Mouse (Mus musculus) spleen, adult 2 months (tissue): ENCODE measurements at regions not wholly inside any gene's neighbourhood (a gene's known extent, or its start where the extent isn't known, plus 50 kb on each side); places are given as distances from the start of the nearest gene placed in this dataset.

Experiments
- DNase-seq, 2 experiments: peaks; one replicate each; pipeline versions ENCODE4 v3.0.0 to v3.0.0-alpha.2; 2012 to 2021; ENCODE audit warnings: low spot score in 2 of 2, low read depth in 1 of 2
- H3K27ac ChIP-seq: fragments of 200-500 bp; 2 replicates; pipeline ENCODE4 v1.5.1; 2012; ENCODE audit warnings: low read length, inconsistent platforms; ENCODE audit not compliant: insufficient read depth
- H3K27me3 ChIP-seq: fragments of 200-500 bp; 2 replicates; pipeline ENCODE4 v1.6.1; 2012; ENCODE audit warnings: mild to moderate bottlenecking, moderate library complexity, low read length, inconsistent platforms; ENCODE audit not compliant: control insufficient read depth, insufficient read depth
- H3K36me3 ChIP-seq: fragments of 200-500 bp; 2 replicates; pipeline ENCODE4 v1.6.1; 2012; ENCODE audit warnings: mild to moderate bottlenecking, low read length, inconsistent platforms; ENCODE audit not compliant: control insufficient read depth, insufficient read depth
- H3K4me1 ChIP-seq: fragments of 200-500 bp; 2 replicates; pipeline ENCODE4 v1.6.1; 2011; ENCODE audit warnings: inconsistent platforms; ENCODE audit not compliant: control insufficient read depth, insufficient read depth, insufficient read length
- H3K4me3 ChIP-seq: fragments of 200-500 bp; 2 replicates; pipeline ENCODE4 v1.5.1; 2011; ENCODE audit warnings: mild to moderate bottlenecking, inconsistent platforms; ENCODE audit not compliant: insufficient read depth, insufficient read length; ENCODE audit errors: extremely low read depth
- CTCF ChIP-seq: fragments of 200-500 bp; IDR thresholded peaks from 2 replicates; pipeline ENCODE4 v1.5.1; 2011; ENCODE audit warnings: mild to moderate bottlenecking, inconsistent platforms; ENCODE audit not compliant: insufficient read depth, insufficient read length, insufficient replicate concordance; ENCODE audit errors: extremely low read depth
- POLR2A ChIP-seq: fragments of 200-500 bp; IDR thresholded peaks from 2 replicates; pipeline ENCODE4 v1.6.1; 2011; ENCODE audit warnings: low read depth, low read length, inconsistent platforms
- WGBS: fragments of 180-500 bp; shearing (Covaris S2); methylation state at CpG from one replicate; pipeline ENCODE4 v1.1.7; 2018; 5-methylcytosine and 5-hydroxymethylcytosine counted together

DNA sequence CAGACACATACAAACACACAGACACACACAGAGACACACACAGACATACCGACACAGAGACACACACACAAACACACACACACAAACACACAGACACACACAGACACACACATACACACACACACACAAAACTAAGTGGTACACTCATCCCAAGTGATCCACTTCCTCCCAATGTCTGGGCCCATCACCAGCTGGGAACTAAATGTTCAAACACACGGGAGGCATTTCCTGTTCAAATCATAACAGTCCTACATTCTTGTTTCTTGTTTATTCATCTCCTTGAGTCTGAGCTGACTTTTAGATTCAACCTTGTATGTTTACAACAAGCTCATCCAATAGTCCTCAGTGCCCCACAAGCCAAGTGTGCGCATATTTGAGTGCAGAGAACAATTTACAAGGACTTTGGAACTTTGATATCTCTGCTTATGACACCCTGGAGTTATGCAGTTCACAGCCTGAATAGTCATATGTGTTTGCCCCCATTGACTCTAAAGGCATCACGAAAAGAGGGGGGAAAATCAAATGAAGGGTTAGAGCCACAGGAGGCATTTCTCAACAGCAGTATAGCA is 102.4 kb upstream of the Sp4 start:
- Histone ChIP-seq H3K4me3 (no peak overlapping the region), H3K27ac (no peak overlapping the region), H3K4me1 (no peaks in the 10 kb centered on the region), H3K27me3 (no peaks in the 10 kb centered on the region), H3K36me3 (no peaks in the 10 kb centered on the region)
- 78% methylated on average over 4 of the region's 4 CpGs for WGBS
- DNase-seq, result no peak
- TF ChIP-seq CTCF, result no peak
- no peak for TF ChIP-seq POLR2A

DNA sequence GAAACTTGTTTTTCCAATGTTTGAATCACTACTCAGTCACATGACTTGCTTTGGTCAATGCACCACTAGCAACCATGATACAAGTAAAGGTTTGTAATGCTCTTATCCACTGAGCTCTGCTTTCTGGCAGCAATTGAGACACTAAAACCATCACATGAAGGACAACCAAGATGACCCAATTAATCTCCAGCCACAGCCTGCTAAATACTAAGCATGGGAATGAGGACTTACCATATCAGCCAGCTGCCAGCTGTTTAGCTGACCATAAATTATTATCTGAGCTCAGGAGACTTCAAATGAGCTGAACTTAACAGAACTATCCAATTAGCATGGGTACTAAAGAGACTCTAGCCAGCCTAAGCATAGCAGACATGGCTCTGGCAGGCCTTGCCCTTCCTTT is 100.1 kb upstream of the Sp4 start:
- Histone ChIP-seq H3K36me3 (no peaks in the 10 kb centered on the region), H3K4me1 (no peaks in the 10 kb centered on the region), H3K4me3 (no peak overlapping the region), H3K27ac (no peak overlapping the region), H3K27me3 (no peaks in the 10 kb centered on the region)
- no peak for DNase-seq
- TF ChIP-seq POLR2A (no peak), CTCF (no peak)

GRCm38 (mm10) chr12:118391654-118392053 is 90.4 kb upstream of the Sp4 start:
- Histone ChIP-seq H3K27ac (no peak overlapping the region), H3K4me3 (no peak overlapping the region), H3K27me3 (no peaks in the 10 kb centered on the region), H3K4me1 (no peaks in the 10 kb centered on the region), H3K36me3 (no peaks in the 10 kb centered on the region)
- TF ChIP-seq CTCF (no peak), POLR2A (no peak)
- DNase-seq, result no peak

- 93% methylated on average over 3 of the region's 3 CpGs for WGBS
- no peak overlapping the region for H3K4me3 ChIP-seq
- DNase-seq, result no peak
- H3K27ac ChIP-seq, result no peak overlapping the region
- H3K4me1 ChIP-seq, result peaks cover 3% of the 10 kb centered on the region; the same call in 1 of the 2 replicates
- H3K27me3 ChIP-seq, result no peaks in the 10 kb centered on the region
- no peaks in the 10 kb centered on the region for H3K36me3 ChIP-seq
- TF ChIP-seq CTCF, result no peak
- TF ChIP-seq POLR2A, result no peak
These were observed 79.8 kb upstream of the Sp4 start for GRCm38 (mm10) chr12:118381013-118381412.

GRCm38 (mm10) chr12:118377898-118378297 is 76.7 kb upstream of the Sp4 start:
- TF ChIP-seq CTCF (no peak), POLR2A (no peak)
- WGBS, result 90% methylated on average over 5 of the region's 5 CpGs
- no peak for DNase-seq
- no peaks in the 10 kb centered on the region for H3K36me3 ChIP-seq
- H3K27me3 ChIP-seq, result no peaks in the 10 kb centered on the region
- H3K27ac ChIP-seq, result no peak overlapping the region
- H3K4me1 ChIP-seq, result peaks cover 3% of the 10 kb centered on the region; the same call in 1 of the 2 replicates
- no peak overlapping the region for H3K4me3 ChIP-seq

DNA sequence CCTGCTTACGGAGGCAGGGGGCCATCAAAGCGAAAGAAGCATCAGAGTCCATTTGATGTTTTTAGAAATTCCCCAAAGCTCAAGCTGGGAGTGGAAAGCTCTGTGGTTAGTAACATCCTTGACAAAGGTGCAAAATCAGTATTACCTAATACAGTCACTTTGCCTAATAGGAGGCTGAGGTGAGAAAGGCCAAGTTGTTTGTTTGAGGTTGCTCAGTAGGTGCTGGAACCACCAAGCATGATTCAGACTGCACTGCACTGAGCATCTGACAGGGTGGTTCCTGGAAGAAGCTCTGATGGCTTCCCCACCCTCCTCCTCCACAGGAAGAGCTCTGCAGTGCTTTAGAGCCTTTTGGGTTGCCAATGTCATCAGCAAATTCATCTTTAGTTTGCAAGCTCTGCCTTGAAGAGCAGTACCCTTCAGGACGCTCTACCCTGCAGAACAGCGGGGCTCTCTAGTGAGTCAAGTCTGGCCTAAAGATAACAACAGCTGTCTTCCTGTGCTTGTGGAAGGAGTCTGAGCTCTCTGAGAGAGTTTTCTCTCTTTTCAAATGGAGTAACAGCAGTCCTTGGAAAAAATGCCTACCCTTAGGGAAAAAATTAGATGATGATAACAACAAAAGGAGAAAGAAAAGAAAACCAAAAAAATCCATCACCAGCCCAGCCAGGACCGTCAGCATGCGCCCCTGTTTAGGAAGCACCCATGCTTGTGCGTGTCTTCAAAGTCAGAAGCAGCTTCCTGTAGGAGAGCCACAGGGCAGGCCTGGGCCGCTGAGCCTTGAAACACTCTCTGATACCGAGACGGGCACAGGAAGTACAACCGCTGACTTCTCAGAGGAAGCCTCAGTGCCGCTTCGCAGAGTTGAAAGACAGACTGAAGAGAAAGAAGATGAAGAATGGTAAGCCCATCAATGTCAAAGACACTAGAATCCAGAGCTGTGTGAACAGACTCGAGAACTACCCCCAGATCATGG is 75.6 kb upstream of the Sp4 start:
- DNase-seq, result peak; percentile 53 to 77
- 0 out of 2 replicates have a peak overlapping the region, but pooled peaks have one; percentile 10 for H3K4me3 ChIP-seq
- H3K27me3 ChIP-seq, result no peaks in the 10 kb centered on the region
- H3K4me1 ChIP-seq, result peaks cover 3% of the 10 kb centered on the region; the same call in 1 of the 2 replicates
- TF ChIP-seq POLR2A, result no peak; the same call in 1 of the 2 replicates
- no peak for TF ChIP-seq CTCF
- WGBS, result 15% methylated on average over 14 of the region's 14 CpGs
- H3K36me3 ChIP-seq, result no peaks in the 10 kb centered on the region
- peak overlapping the region; percentile 75 for H3K27ac ChIP-seq
